Mouse (Mus musculus) megakaryocyte, embryonic 14.5 days (primary cell): ENCODE measurements at regions not wholly inside any gene's neighbourhood (a gene's known extent, or its start where the extent isn't known, plus 50 kb on each side); places are given as distances from the start of the nearest gene placed in this dataset.

Experiments
- FLI1 ChIP-seq: IDR thresholded peaks from 2 replicates; pipeline ENCODE4 v1.6.1; 2012; ENCODE audit warnings: low read length, inconsistent platforms, mixed read lengths
- GATA1 ChIP-seq: IDR thresholded peaks from 3 replicates; pipeline ENCODE4 v1.6.1; 2012; ENCODE audit warnings: mixed read lengths, low read length, inconsistent platforms, borderline replicate concordance

DNA sequence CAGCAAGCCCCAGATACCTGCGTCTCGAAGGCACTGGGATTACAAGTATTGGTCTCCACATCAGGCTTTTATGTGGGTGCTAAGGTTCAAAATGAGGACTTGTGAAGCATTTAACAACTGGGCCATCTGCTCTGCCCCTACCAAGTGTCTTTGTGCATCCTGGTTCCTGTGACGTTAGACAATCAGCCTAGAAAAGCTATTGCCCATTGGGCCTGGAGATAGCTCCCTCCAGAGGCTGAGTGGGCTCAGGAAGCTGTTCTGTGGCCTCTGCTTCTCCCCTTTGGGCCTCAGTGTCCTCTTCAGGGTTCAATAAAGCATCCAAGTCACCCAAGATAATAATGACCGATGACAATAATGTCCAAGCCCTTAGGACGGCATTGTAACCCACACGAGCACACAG lies 79.8 kb upstream of the Smad3 start:
- TF ChIP-seq GATA1 (no peak), FLI1 (no peak)
